Mouse (Mus musculus) limb, embryonic 12.5 days (tissue): Measurements from ENCODE around the gene Elk4. TPM values are rescaled to one million over a fixed set of nuclear protein-coding genes. Genes with fewer than 3 reads are reported as not detected.

Experiments
- ATAC-seq: fragments of 200-750 bp; cut with Nextera tagmentation; 2 replicates; pipeline ENCODE4 v1.8.0; 2017; ENCODE audit warnings: low read depth, moderate TSS enrichment; ENCODE audit not compliant: insufficient number of reproducible peaks, insufficient read depth, low FRiP score, low TSS enrichment
- H3K27ac ChIP-seq: fragments of 300-500 bp; sonication (generic); 2 replicates; pipeline ENCODE4 v1.5.1; 2016; ENCODE audit warnings: mild to moderate bottlenecking, moderate library complexity
- H3K27me3 ChIP-seq: fragments of 300-500 bp; sonication (generic); 2 replicates; pipeline ENCODE4 v1.6.1; 2016; ENCODE audit warnings: mild to moderate bottlenecking, moderate library complexity
- H3K36me3 ChIP-seq: fragments of 300-500 bp; sonication (generic); 2 replicates; pipeline ENCODE4 v1.6.1; 2016; ENCODE audit warnings: mild to moderate bottlenecking, moderate library complexity
- H3K4me1 ChIP-seq: fragments of 300-500 bp; sonication (generic); replicated peaks from 2 replicates; pipeline ENCODE4 v1.6.1; 2016
- H3K4me2 ChIP-seq: fragments of 300-500 bp; sonication (generic); 2 replicates; pipeline ENCODE4 v1.6.1; 2016; ENCODE audit warnings: mild to moderate bottlenecking, moderate library complexity
- H3K4me3 ChIP-seq: fragments of 300-500 bp; sonication (generic); replicated peaks from 2 replicates; pipeline ENCODE4 v1.5.1; 2016; ENCODE audit warnings: mild to moderate bottlenecking
- H3K9ac ChIP-seq: fragments of 300-500 bp; sonication (generic); replicated peaks from 2 replicates; pipeline ENCODE4 v1.6.1; 2016; ENCODE audit warnings: mild to moderate bottlenecking, moderate library complexity
- H3K9me3 ChIP-seq: fragments of 300-500 bp; sonication (generic); 2 replicates; pipeline ENCODE4 v1.6.1; 2016; ENCODE audit warnings: mild to moderate bottlenecking, moderate library complexity
- WGBS: fragments of 180-500 bp; shearing (Covaris S2); methylation state at CpG from one replicate; pipeline ENCODE4 v1.1.7; 2016; 5-methylcytosine and 5-hydroxymethylcytosine counted together
- polyA plus RNA-seq: library from polyadenylated mRNA; unstranded; fragments of >200 nt; fragmentation: Nextera tagmentation; extraction: Ambion mirVana; gene quantifications from 2 replicates; pipeline ENCODE4 v1.2.1, GENCODE M21; 2016

Elk4 gene
- polyA plus RNA-seq, 1 experiment from 2014 or later, result 18.1 TPM

- H3K9ac ChIP-seq, result no peak overlapping the region
- no peak for ATAC-seq
- no peak overlapping the region for H3K4me2 ChIP-seq
- H3K4me3 ChIP-seq, result no peak overlapping the region
- no peaks in the 10 kb centered on the region for H3K36me3 ChIP-seq
- no peaks in the 10 kb centered on the region for H3K27me3 ChIP-seq
- H3K4me1 ChIP-seq, result peaks cover 18% of the 10 kb centered on the region
- H3K27ac ChIP-seq, result no peak overlapping the region
- H3K9me3 ChIP-seq, result no peaks in the 10 kb centered on the region
- WGBS, result 80% methylated on average over 1 of the region's 1 CpGs
Observed at GRCm38 (mm10) chr1:132005466-132005865, 1.9 kb upstream of the Elk4 start.

- Histone ChIP-seq H3K4me2 (no peak overlapping the region), H3K9me3 (no peaks in the 10 kb centered on the region), H3K4me1 (peaks cover 18% of the 10 kb centered on the region), H3K4me3 (no peak overlapping the region), H3K27me3 (no peaks in the 10 kb centered on the region), H3K36me3 (no peaks in the 10 kb centered on the region), H3K9ac (no peak overlapping the region), H3K27ac (no peak overlapping the region)
- no peak for ATAC-seq
- 85% methylated on average over 3 of the region's 3 CpGs for WGBS
Observed at GRCm38 (mm10) chr1:132006046-132006445, 1.4 kb upstream of the Elk4 start.

GRCm38 (mm10) chr1:132006721-132007120, 686 bp upstream of the Elk4 start:
- H3K9ac ChIP-seq, result no peak overlapping the region
- peaks cover 18% of the 10 kb centered on the region for H3K4me1 ChIP-seq
- no peaks in the 10 kb centered on the region for H3K36me3 ChIP-seq
- peak overlapping the region; percentile 99 for H3K27ac ChIP-seq
- WGBS, result 35% methylated on average over 5 of the region's 5 CpGs
- H3K9me3 ChIP-seq, result no peaks in the 10 kb centered on the region
- ATAC-seq, result no peak
- no peaks in the 10 kb centered on the region for H3K27me3 ChIP-seq
- peak overlapping the region; percentile 62 for H3K4me2 ChIP-seq
- peak overlapping the region; percentile 82 for H3K4me3 ChIP-seq

GRCm38 (mm10) chr1:132007828-132008827, 721 bp downstream of the Elk4 start:
- peak; percentile 85 for ATAC-seq
- H3K27ac ChIP-seq, result peak overlapping the region; percentile 99
- no peaks in the 10 kb centered on the region for H3K27me3 ChIP-seq
- no peaks in the 10 kb centered on the region for H3K36me3 ChIP-seq
- peak overlapping the region; percentile 90 for H3K9ac ChIP-seq
- peaks cover 25% of the 10 kb centered on the region for H3K4me1 ChIP-seq
- H3K4me2 ChIP-seq, result peak overlapping the region; percentile 62
- H3K4me3 ChIP-seq, result peak overlapping the region; percentile 82
- under 1% methylated on average over 71 of the region's 72 CpGs for WGBS
- H3K9me3 ChIP-seq, result no peaks in the 10 kb centered on the region

GRCm38 (mm10) chr1:132008881-132009644, 1.7 kb downstream of the Elk4 start:
- Histone ChIP-seq H3K9ac (peak overlapping the region; percentile 90), H3K4me2 (peak overlapping the region; percentile 62), H3K4me3 (peak overlapping the region; percentile 82), H3K4me1 (peaks cover 25% of the 10 kb centered on the region), H3K36me3 (peaks cover 1% of the 10 kb centered on the region; the same call in 1 of the 2 replicates), H3K27me3 (no peaks in the 10 kb centered on the region), H3K9me3 (no peaks in the 10 kb centered on the region), H3K27ac (no peak overlapping the region)
- 37% methylated on average over 8 of the region's 8 CpGs for WGBS
- no peak for ATAC-seq

GRCm38 (mm10) chr1:132010632-132011501, 3.5 kb downstream of the Elk4 start:
- Histone ChIP-seq H3K9ac (no peak overlapping the region), H3K4me2 (no peak overlapping the region), H3K27me3 (no peaks in the 10 kb centered on the region), H3K4me1 (peaks cover 25% of the 10 kb centered on the region), H3K36me3 (peaks cover 18% of the 10 kb centered on the region), H3K4me3 (no peak overlapping the region), H3K27ac (no peak overlapping the region), H3K9me3 (no peaks in the 10 kb centered on the region)
- ATAC-seq, result no peak
- 91% methylated on average over 17 of the region's 17 CpGs for WGBS

- Histone ChIP-seq H3K27me3 (no peaks in the 10 kb centered on the region), H3K9me3 (no peaks in the 10 kb centered on the region), H3K9ac (no peak overlapping the region), H3K4me3 (no peak overlapping the region), H3K27ac (no peak overlapping the region), H3K4me1 (peaks cover 21% of the 10 kb centered on the region), H3K4me2 (no peak overlapping the region), H3K36me3 (peaks cover 23% of the 10 kb centered on the region)
- 78% methylated on average over 2 of the region's 2 CpGs for WGBS
- no peak for ATAC-seq
Observed at GRCm38 (mm10) chr1:132011785-132012184, 4.4 kb downstream of the Elk4 start.

GRCm38 (mm10) chr1:132012861-132013260, 5.5 kb downstream of the Elk4 start:
- Histone ChIP-seq H3K4me2 (no peak overlapping the region), H3K9ac (no peak overlapping the region), H3K4me3 (no peak overlapping the region), H3K27me3 (no peaks in the 10 kb centered on the region), H3K27ac (no peak overlapping the region), H3K9me3 (no peaks in the 10 kb centered on the region), H3K4me1 (peaks cover 20% of the 10 kb centered on the region), H3K36me3 (peaks cover 34% of the 10 kb centered on the region)
- ATAC-seq, result no peak
- 90% methylated on average over 8 of the region's 8 CpGs for WGBS

- peaks cover 53% of the 10 kb centered on the region for H3K36me3 ChIP-seq
- H3K9me3 ChIP-seq, result no peaks in the 10 kb centered on the region
- WGBS, result 96% methylated on average over 1 of the region's 1 CpGs
Observed at GRCm38 (mm10) chr1:132014800-132015199, 7.4 kb downstream of the Elk4 start.

GRCm38 (mm10) chr1:132016691-132017090, 9.3 kb downstream of the Elk4 start:
- no peak overlapping the region for H3K9ac ChIP-seq
- 91% methylated on average over 1 of the region's 1 CpGs for WGBS
- no peaks in the 10 kb centered on the region for H3K27me3 ChIP-seq
- no peak overlapping the region for H3K4me3 ChIP-seq
- no peak overlapping the region for H3K4me2 ChIP-seq
- H3K9me3 ChIP-seq, result no peaks in the 10 kb centered on the region
- no peak for ATAC-seq
- no peak overlapping the region for H3K27ac ChIP-seq
- peaks cover 68% of the 10 kb centered on the region for H3K36me3 ChIP-seq
- H3K4me1 ChIP-seq, result peaks cover 7% of the 10 kb centered on the region; the same call in 1 of the 2 replicates

More at GRCm38 (mm10) chr1:132014800-132015199, 7.4 kb downstream of the Elk4 start:
- Histone ChIP-seq H3K27me3 (no peaks in the 10 kb centered on the region), H3K27ac (no peak overlapping the region), H3K4me3 (no peak overlapping the region), H3K4me2 (no peak overlapping the region), H3K4me1 (peaks cover 10% of the 10 kb centered on the region; the same call in 1 of the 2 replicates), H3K9ac (no peak overlapping the region)
- no peak for ATAC-seq
